Mouse (Mus musculus): ENCODE results near the gene Serpinb9f. TPM values are rescaled to one million over a fixed set of nuclear protein-coding genes. Genes with fewer than 3 reads are reported as not detected.
"Not testable (repeated sequence)": the region's sequence is repeated elsewhere in the genome, so short reads cannot be mapped to it uniquely, and the experiment has no call there.

Serpinb9f gene
- not detected in 2 replicates for polyA plus RNA-seq (2011; ENCODE audit: insufficient read length, low read depth, missing spikeins)

DNA sequence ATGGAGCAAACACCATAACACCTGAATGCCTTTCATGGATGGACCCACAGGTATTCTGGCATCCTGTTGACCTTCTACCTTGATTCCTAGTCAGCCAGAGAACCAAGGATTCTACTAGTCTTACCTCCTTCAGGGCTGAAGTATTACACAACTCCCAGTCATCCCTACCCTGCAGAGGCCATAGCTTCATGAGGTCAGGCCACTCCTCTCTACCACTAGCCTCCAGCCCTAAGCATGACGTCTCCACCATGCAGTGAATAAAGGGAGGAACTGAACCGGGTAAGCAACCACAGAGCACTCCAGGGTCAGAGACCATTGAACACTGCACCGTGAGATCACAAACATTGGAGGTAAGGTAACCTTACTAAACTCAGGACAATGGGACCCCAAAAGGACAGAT, at the start of gene Serpinb9f:
TSS of gene Serpinb9f (plus strand) at position 301 of the 400 bp plus-strand sequence.
- H3K4me1 ChIP-seq (ENCODE audit: control insufficient read depth, insufficient read depth, low read length); H3K27ac ChIP-seq (ENCODE audit: insufficient read depth, low read length); H3K4me3 ChIP-seq (ENCODE audit: insufficient read depth, low read length): not testable (repeated sequence)

DNA sequence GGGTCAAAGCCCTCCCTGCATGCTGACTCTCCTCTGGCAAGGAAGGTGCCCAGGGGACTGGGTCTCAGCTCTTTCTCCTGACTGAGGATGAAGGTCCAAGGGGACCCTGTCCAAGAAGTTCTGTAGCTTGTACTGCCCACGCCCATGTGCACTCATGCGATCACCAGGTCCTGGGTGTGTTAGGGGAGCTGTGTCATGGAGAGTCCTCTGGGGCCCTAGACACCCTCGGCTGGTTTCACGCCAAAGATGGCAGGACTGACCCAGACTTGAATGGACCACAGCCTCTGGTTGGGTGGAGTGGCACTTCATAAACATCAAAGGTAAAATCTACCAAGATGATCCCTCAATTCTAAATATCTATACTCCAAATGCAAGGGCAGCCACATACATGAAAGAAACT, 15.2 kb upstream of the Serpinb9f start:
- H3K4me1 ChIP-seq (ENCODE audit: control insufficient read depth, insufficient read depth, low read length); H3K27ac ChIP-seq (ENCODE audit: insufficient read depth, low read length); H3K4me3 ChIP-seq (ENCODE audit: insufficient read depth, low read length): not testable (repeated sequence)

DNA sequence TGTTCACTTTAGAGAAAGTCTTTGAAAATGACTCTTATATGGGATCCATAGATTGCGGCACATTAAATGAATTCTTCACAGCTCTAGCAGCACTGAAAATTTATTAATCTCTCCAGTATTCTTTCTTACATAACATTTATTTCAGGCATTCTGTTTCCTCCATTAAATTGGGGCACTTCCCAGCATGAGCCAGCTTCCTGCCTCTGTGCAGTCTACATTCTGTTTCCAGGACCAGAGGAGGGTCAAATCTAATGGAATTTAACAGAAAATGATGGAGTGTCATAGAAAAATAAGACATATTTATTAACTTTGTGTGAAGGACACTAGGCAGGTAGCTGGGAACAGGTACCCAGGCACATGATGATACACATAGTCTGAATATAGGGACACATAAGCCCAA, 32.8 kb downstream of the Serpinb9f start:
- H3K27ac ChIP-seq (ENCODE audit: insufficient read depth, low read length); H3K4me1 ChIP-seq (ENCODE audit: control insufficient read depth, insufficient read depth, low read length); H3K4me3 ChIP-seq (ENCODE audit: insufficient read depth, low read length): not testable (repeated sequence)

Other genes starting within 250 kb of the Serpinb9f start
- not detected in 2 replicates for gene Serpinb1b, start 245.5 kb upstream of the Serpinb9f start, polyA plus RNA-seq (2011; ENCODE audit: insufficient read length, low read depth, missing spikeins)
- not detected in 2 replicates for gene Serpinb9c, start 164.3 kb upstream of the Serpinb9f start, polyA plus RNA-seq (2011; ENCODE audit: insufficient read length, low read depth, missing spikeins)
- not detected in 2 replicates for gene Serpinb9d, start 131.1 kb upstream of the Serpinb9f start, polyA plus RNA-seq (2011; ENCODE audit: insufficient read length, low read depth, missing spikeins)
- gene Serpinb9e, start 74.5 kb upstream of the Serpinb9f start, polyA plus RNA-seq (2011; ENCODE audit: insufficient read length, low read depth, missing spikeins) = not detected in 2 replicates
- gene Gm11397, start 71.7 kb downstream of the Serpinb9f start, polyA plus RNA-seq (2011; ENCODE audit: insufficient read length, low read depth, missing spikeins) = not detected in 2 replicates
- gene Serpinb9g, start 160.7 kb downstream of the Serpinb9f start, polyA plus RNA-seq (2011; ENCODE audit: insufficient read length, low read depth, missing spikeins) = not detected in 2 replicates

Data from embryonic fibroblast, embryonic 13.5 days (primary cell).